Mouse (Mus musculus): ENCODE results near the gene 1700029H14Rik.

GRCm38 (mm10) chr8:13537102-13537501 lies 25.2 kb downstream of the 1700029H14Rik start:
- TF ChIP-seq HCFC1 (IDR thresholded peaks at IDR 0.05; ENCODE audit: low read depth, low read length) (no peak), CHD2 (IDR thresholded peaks at IDR 0.05; ENCODE audit: low read length) (no peak), KAT2A (IDR thresholded peaks at IDR 0.05; ENCODE audit: insufficient replicate concordance, low read length) (no peak), POLR2A (IDR thresholded peaks at IDR 0.05; ENCODE audit: low read depth, low read length) (no peak), POLR2AphosphoS2 (IDR thresholded peaks at IDR 0.05; ENCODE audit: low read depth, low read length) (no peak), USF2 (conservative IDR thresholded peaks at IDR 0.05; ENCODE audit: low read depth, low read length) (no peak), ZC3H11A (IDR thresholded peaks at IDR 0.05; ENCODE audit: low read depth, low read length) (no peak)
